Mouse (Mus musculus): Measurements from ENCODE around the gene Zbtb37. TPM values are rescaled to one million over a fixed set of nuclear protein-coding genes. Genes with fewer than 3 reads are reported as not detected.

Zbtb37 gene
- polyA plus RNA-seq (2017; shearing (Covaris generic)): 10.2 TPM

GRCm38 (mm10) chr1:161034435-161035280 is at the start of gene Zbtb37:
Gene Zbtb37 (minus strand): TSS chr1:161034849.

GRCm38 (mm10) chr1:161070352-161071271 is 36.0 kb upstream of the Zbtb37 start, which contains the start of the genes Dars2 and Cenpl:
Gene Dars2 (minus strand): TSS chr1:161070658.
Gene Cenpl (plus strand): TSS chr1:161070713.

GRCm38 (mm10) chr1:160978071-160978735 is 56.4 kb downstream of the Zbtb37 start, which contains the start of gene Serpinc1:
Gene Serpinc1 (plus strand): TSS chr1:160978585.

Other genes starting within 250 kb of the Zbtb37 start
- gene Rabgap1l, start 241.6 kb downstream of the Zbtb37 start, polyA plus RNA-seq (2017; shearing (Covaris generic)): 208 TPM
- 27.2 TPM for gene Rc3h1, start 128.4 kb downstream of the Zbtb37 start, polyA plus RNA-seq (2017; shearing (Covaris generic))
- gene Serpinc1, start 56.3 kb downstream of the Zbtb37 start, polyA plus RNA-seq (2017; shearing (Covaris generic)): 0.84 TPM
- 15.5 TPM for gene Dars2, start 35.8 kb upstream of the Zbtb37 start, polyA plus RNA-seq (2017; shearing (Covaris generic))
- gene Cenpl, start 35.9 kb upstream of the Zbtb37 start, polyA plus RNA-seq (2017; shearing (Covaris generic)): 66.3 TPM
- 16.8 TPM for gene Klhl20, start 96.7 kb upstream of the Zbtb37 start, polyA plus RNA-seq (2017; shearing (Covaris generic))
- gene Ankrd45, start 107.8 kb upstream of the Zbtb37 start, polyA plus RNA-seq (2017; shearing (Covaris generic)): not detected
- not detected for gene Tex50, start 124.5 kb upstream of the Zbtb37 start, polyA plus RNA-seq (2017; shearing (Covaris generic))
- 1,062 TPM for gene Prdx6, start 216.4 kb upstream of the Zbtb37 start, polyA plus RNA-seq (2017; shearing (Covaris generic))